Comparison of ENCODE assay signal across 8 mouse cellular contexts in genomic region chr2:172940003-172940798, GRCm38 (mm10). TPM values are rescaled to one million over a fixed set of nuclear protein-coding genes. Genes with fewer than 3 reads are reported as not detected.
DNase-seq lines count a peak whose midpoint lies in the region; ATAC-seq and TF ChIP-seq lines count a peak whose summit lies in the region.

Bmp7 (minus strand) TSS chr2:172940321.

- peak within 1 kb of the TSS; percentile 91 for H3K4me2 ChIP-seq in forebrain, embryonic 15.5 days (replicated peaks)
- H3K4me2 ChIP-seq in hindbrain, embryonic 13.5 days, result peak within 1 kb of the TSS; percentile 86

- no peak for TF ChIP-seq CTCF in E14TG2a.4 (conservative IDR thresholded peaks at IDR 0.05; ENCODE audit: low read length)

- peak; percentile 77 for ATAC-seq in forebrain, embryonic 15.5 days (replicated peaks)
- peak; percentile 65 for ATAC-seq in hindbrain, embryonic 13.5 days (ENCODE audit: low FRiP score)

- H3K9ac ChIP-seq in forebrain, embryonic 15.5 days (replicated peaks), result peak within 1 kb of the TSS; percentile 44
- H3K9ac ChIP-seq in hindbrain, embryonic 13.5 days, result peak within 1 kb of the TSS; percentile 68

- H3K4me1 ChIP-seq in E14TG2a.4 (replicated peaks; ENCODE audit: low read depth, low read length), result peaks cover 54% of the 10 kb centered on the region
- peaks cover 29% of the 10 kb centered on the region for H3K4me1 ChIP-seq in forebrain, embryonic 15.5 days
- H3K4me1 ChIP-seq in hindbrain, embryonic 13.5 days (replicated peaks), result peaks cover 51% of the 10 kb centered on the region

- peak within 1 kb of the TSS; percentile 38 for H3K27ac ChIP-seq in forebrain, embryonic 15.5 days (replicated peaks)
- peak within 1 kb of the TSS; percentile 60 for H3K27ac ChIP-seq in hindbrain, embryonic 13.5 days

- peak within 1 kb of the TSS; percentile 87 for H3K4me3 ChIP-seq in E14TG2a.4 (replicated peaks; ENCODE audit: low read length)
- peak within 1 kb of the TSS; percentile 49 for H3K4me3 ChIP-seq in forebrain, embryonic 15.5 days
- H3K4me3 ChIP-seq in hindbrain, embryonic 13.5 days, result peak within 1 kb of the TSS; percentile 47

- peak; percentile 59 to 77 for DNase-seq in adrenal gland, adult 18-20 months (ENCODE audit: low spot score in 2 of 2)
- DNase-seq in left cerebral cortex, adult 8-10 months (ENCODE audit: low spot score in 2 of 2), result peak in 1 of 2 experiments; percentile 27
- peak; percentile 64 to 76 for DNase-seq in lung, postnatal 4 days
- DNase-seq in right cerebral cortex, postnatal 25 days, result peak; percentile 46
- no peak for DNase-seq in cerebellum, adult 18-20 months

- WGBS in forebrain, embryonic 15.5 days, result under 1% methylated on average over 75 of the region's 82 CpGs
- under 1% methylated on average over 79 of the region's 82 CpGs for WGBS in hindbrain, embryonic 13.5 days

- no peaks in the 10 kb centered on the region for H3K9me3 ChIP-seq in E14TG2a.4 (ENCODE audit: low read length)
- no peaks in the 10 kb centered on the region for H3K9me3 ChIP-seq in forebrain, embryonic 15.5 days
- H3K9me3 ChIP-seq in hindbrain, embryonic 13.5 days, result no peaks in the 10 kb centered on the region

- H3K27me3 ChIP-seq in E14TG2a.4 (ENCODE audit: insufficient read depth, low read length), result peaks cover 94% of the 10 kb centered on the region
- H3K27me3 ChIP-seq in forebrain, embryonic 15.5 days, result peaks cover 71% of the 10 kb centered on the region
- peaks cover 97% of the 10 kb centered on the region for H3K27me3 ChIP-seq in hindbrain, embryonic 13.5 days

- H3K36me3 ChIP-seq in E14TG2a.4 (ENCODE audit: insufficient read depth, low read length), result no peaks in the 10 kb centered on the region
- no peaks in the 10 kb centered on the region for H3K36me3 ChIP-seq in forebrain, embryonic 15.5 days
- no peaks in the 10 kb centered on the region for H3K36me3 ChIP-seq in hindbrain, embryonic 13.5 days

RNA-seq across cellular contexts. Expression of gene Bmp7, which starts in this region (rescaled TPM):
- total RNA-seq in adrenal gland, adult 18-20 months (2021), result 10 to 100 TPM; 33.4 to 55.2 TPM
- 8.4 and 9.5 TPM in 2 replicates for polyA plus RNA-seq in forebrain, embryonic 15.5 days (2015; fragmentation: Nextera tagmentation; extraction: Ambion mirVana)
- 12.4 and 12.5 TPM in 2 replicates for polyA plus RNA-seq in hindbrain, embryonic 13.5 days (2015; fragmentation: Nextera tagmentation; extraction: Ambion mirVana)
- total RNA-seq in left cerebral cortex, adult 8-10 months (2022), result 10 to 100 TPM; 13.4 to 14.3 (median 13.9) TPM

Comparison
In these comparisons a context has a peak if more than half of its experiments do, and no peak if none do; other contexts are left out.
1. DNase-seq: peak in adrenal gland, adult 18-20 months (2 of 2), lung, postnatal 4 days (2 of 2) and right cerebral cortex, postnatal 25 days (single experiment); none in cerebellum, adult 18-20 months (0 of 2).
2. Peak in every context shown above with its lines, with median percentiles within 50 percentile points of each other: H3K4me3 ChIP-seq.